Mouse (Mus musculus) CH12F3 (cell line): ENCODE results near the gene Mpzl1.

ENCODE experiments used
- in situ Hi-C: fragments of 300-500 bp; cut with MboI; formaldehyde crosslinking; loops from 2 replicates; pipeline ENCODE4 v1.14.3; 2020; ENCODE audit warnings: low sequenced_read_pairs

Mpzl1 gene

GRCm38 (mm10) chr1:165618201-165618624 lies 16.1 kb downstream of the Mpzl1 start:
- in situ Hi-C loops, result no loop called here

GRCm38 (mm10) chr1:165617166-165617891 lies 17.0 kb downstream of the Mpzl1 start:
- in situ Hi-C loops, result no loop called here

GRCm38 (mm10) chr1:165616652-165617051 lies 17.7 kb downstream of the Mpzl1 start:
- in situ Hi-C loops, result no loop called here

- in situ Hi-C loops, result no loop called here
These were observed 19.5 kb downstream of the Mpzl1 start for GRCm38 (mm10) chr1:165614793-165615192.

GRCm38 (mm10) chr1:165613926-165614325 lies 20.4 kb downstream of the Mpzl1 start:
- in situ Hi-C loops, result no loop called here

GRCm38 (mm10) chr1:165612714-165613113 lies 21.6 kb downstream of the Mpzl1 start:
- in situ Hi-C loops, result no loop called here

GRCm38 (mm10) chr1:165610321-165610999 lies 23.9 kb downstream of the Mpzl1 start:
- in situ Hi-C loops, result no loop called here

GRCm38 (mm10) chr1:165609495-165610320 lies 24.6 kb downstream of the Mpzl1 start:
- in situ Hi-C loops, result no loop called here

- in situ Hi-C loops, result no loop called here
These were observed 25.4 kb downstream of the Mpzl1 start for GRCm38 (mm10) chr1:165608904-165609303.

- in situ Hi-C loops, result no loop called here
These were observed 28.6 kb downstream of the Mpzl1 start for GRCm38 (mm10) chr1:165605774-165606173.

- in situ Hi-C loops, result no loop called here
These were observed 29.2 kb downstream of the Mpzl1 start for GRCm38 (mm10) chr1:165605108-165605507.

- in situ Hi-C loops, result no loop called here
These were observed 30.1 kb downstream of the Mpzl1 start for GRCm38 (mm10) chr1:165604203-165604602.

GRCm38 (mm10) chr1:165603218-165603617 lies 31.1 kb downstream of the Mpzl1 start:
- in situ Hi-C loops, result no loop called here

GRCm38 (mm10) chr1:165601775-165602280 lies 32.5 kb downstream of the Mpzl1 start:
- in situ Hi-C loops, result no loop called here

- in situ Hi-C loops, result no loop called here
These were observed 39.5 kb downstream of the Mpzl1 start for GRCm38 (mm10) chr1:165594699-165595421.

- in situ Hi-C loops, result no loop called here
These were observed 41.8 kb downstream of the Mpzl1 start for GRCm38 (mm10) chr1:165592295-165593082.

GRCm38 (mm10) chr1:165590760-165591159 lies 43.6 kb downstream of the Mpzl1 start:
- in situ Hi-C loops, result no loop called here

- in situ Hi-C loops, result loop anchor here (10.0 kb wide), 1 partner anchor 145 kb away; no protein-coding TSS in a partner anchor
These were observed 44.9 kb downstream of the Mpzl1 start for GRCm38 (mm10) chr1:165589280-165590048.

GRCm38 (mm10) chr1:165587845-165588244 lies 46.5 kb downstream of the Mpzl1 start:
- in situ Hi-C loops, result loop anchor here (10.0 kb wide), 1 partner anchor 147 kb away; no protein-coding TSS in a partner anchor
